Mouse (Mus musculus) G1E (cell line): ENCODE measurements around the gene Parg.
A peak's percentile ranks its signal among the peaks of the same experiment; 100 is the strongest.

ENCODE experiments used
- CTCF ChIP-seq: IDR thresholded peaks from 2 replicates; pipeline ENCODE4 v1.5.1; 2012; ENCODE audit warnings: low read depth, low read length, inconsistent platforms, mixed read lengths
- GATA2 ChIP-seq: IDR thresholded peaks from 2 replicates; pipeline ENCODE4 v1.6.1; 2012; ENCODE audit warnings: low read depth, low read length, inconsistent platforms, borderline replicate concordance

DNA sequence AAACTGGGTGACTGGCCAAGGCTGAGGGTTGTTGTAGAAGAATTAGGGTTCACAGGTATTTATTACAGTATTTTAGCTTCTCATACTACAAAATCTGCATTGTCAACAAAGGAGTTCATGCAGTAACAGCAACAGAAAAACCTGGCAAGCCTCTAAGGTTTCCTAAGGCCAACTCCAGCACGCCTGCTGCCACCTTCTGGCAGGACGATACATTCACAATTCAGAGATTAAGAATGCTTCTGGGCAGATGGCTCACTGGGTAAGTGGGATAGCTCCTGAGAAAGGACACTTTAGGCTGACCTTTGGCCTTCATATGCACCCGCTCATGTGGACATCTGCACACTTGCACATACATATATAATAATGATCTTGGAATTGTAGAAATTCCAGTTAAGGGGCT is 9.3 kb upstream of the Parg start:
- TF ChIP-seq CTCF (0 out of 2 replicates have a peak, but pooled peaks have one; percentile 6), GATA2 (no peak)
